Mouse (Mus musculus) heart, embryonic 15.5 days (tissue): ENCODE results near the gene Rbms3. TPM values are rescaled to one million over a fixed set of nuclear protein-coding genes. Genes with fewer than 3 reads are reported as not detected.

Experiments
- ATAC-seq: fragments of 200-750 bp; cut with Nextera tagmentation; replicated peaks from 2 replicates; pipeline ENCODE4 v1.8.0; 2017; ENCODE audit warnings: low read depth, moderate TSS enrichment; ENCODE audit not compliant: insufficient number of reproducible peaks, insufficient read depth, low FRiP score
- H3K27ac ChIP-seq: fragments of 300-500 bp; sonication (generic); 2 replicates; pipeline ENCODE4 v1.5.1; 2015; ENCODE audit warnings: mild to moderate bottlenecking, inconsistent platforms
- H3K27me3 ChIP-seq: fragments of 300-500 bp; sonication (generic); 2 replicates; pipeline ENCODE4 v1.6.1; 2015; ENCODE audit warnings: inconsistent platforms
- H3K36me3 ChIP-seq: fragments of 300-500 bp; sonication (generic); 2 replicates; pipeline ENCODE4 v1.6.1; 2015; ENCODE audit warnings: mild to moderate bottlenecking, inconsistent platforms
- H3K4me1 ChIP-seq: fragments of 300-500 bp; sonication (generic); replicated peaks from 2 replicates; pipeline ENCODE4 v1.6.1; 2015; ENCODE audit warnings: inconsistent platforms
- H3K4me2 ChIP-seq: fragments of 300-500 bp; sonication (generic); 2 replicates; pipeline ENCODE4 v1.6.1; 2015; ENCODE audit warnings: inconsistent platforms, mild to moderate bottlenecking, moderate library complexity
- H3K4me3 ChIP-seq: fragments of 300-500 bp; sonication (generic); 2 replicates; pipeline ENCODE4 v1.5.1; 2015; ENCODE audit warnings: mild to moderate bottlenecking, inconsistent platforms
- H3K9ac ChIP-seq: fragments of 300-500 bp; sonication (generic); 2 replicates; pipeline ENCODE4 v1.6.1; 2015; ENCODE audit warnings: mild to moderate bottlenecking, inconsistent platforms
- H3K9me3 ChIP-seq: fragments of 300-500 bp; sonication (generic); replicated peaks from 2 replicates; pipeline ENCODE4 v1.6.1; 2016; ENCODE audit warnings: inconsistent platforms
- WGBS: fragments of 180-500 bp; shearing (Covaris S2); methylation state at CpG from one replicate; pipeline ENCODE4 v1.1.7; 2015; ENCODE audit warnings: mixed read lengths; 5-methylcytosine and 5-hydroxymethylcytosine counted together
- polyA plus RNA-seq: library from polyadenylated mRNA; unstranded; fragments of >200 nt; fragmentation: Nextera tagmentation; extraction: Ambion mirVana; gene quantifications from 2 replicates; pipeline ENCODE4 v1.2.1, GENCODE M21; 2015

Rbms3 gene
- polyA plus RNA-seq, 1 experiment from 2014 or later = 36.5 TPM

DNA sequence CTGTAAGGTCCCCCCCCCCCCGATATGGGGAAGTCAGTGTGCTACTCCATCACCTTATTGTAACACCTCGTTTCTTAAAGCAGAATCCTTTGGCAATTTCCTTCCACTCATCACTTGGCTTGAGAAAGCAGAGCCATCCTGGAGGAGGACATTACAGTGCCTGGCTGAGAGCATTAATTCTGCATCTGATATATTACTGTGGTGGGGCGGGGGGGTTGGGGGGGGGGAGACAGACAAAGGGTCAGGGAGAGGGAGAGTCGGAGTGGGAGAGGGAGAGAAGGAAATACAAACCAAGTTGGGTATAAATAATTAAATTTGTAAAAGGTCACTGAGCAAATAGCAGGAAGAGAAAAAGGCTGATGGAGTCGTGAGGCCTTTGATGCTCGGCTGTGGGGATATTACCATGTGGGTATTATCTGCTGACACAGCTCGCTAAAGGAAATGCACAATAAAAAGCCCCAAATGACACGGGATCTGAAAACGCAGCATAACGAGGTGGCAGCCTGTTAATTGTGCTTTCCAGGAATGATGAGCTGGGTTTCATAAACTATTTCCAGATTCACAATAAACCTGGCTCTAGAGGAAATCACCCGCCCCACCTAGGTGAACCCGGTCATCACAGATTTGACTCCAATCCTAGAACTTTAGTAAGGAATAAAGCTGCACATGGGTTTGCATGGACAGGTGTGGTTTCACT lies 860.2 kb downstream of the Rbms3 start:
- Histone ChIP-seq H3K9me3 (no peaks in the 10 kb centered on the region), H3K27me3 (no peaks in the 10 kb centered on the region), H3K9ac (no peak overlapping the region), H3K36me3 (no peaks in the 10 kb centered on the region), H3K4me1 (0 out of 2 replicates have a peak, but pooled peaks cover 5% of the 10 kb centered on the region), H3K4me3 (no peak overlapping the region), H3K27ac (no peak overlapping the region), H3K4me2 (no peak overlapping the region)
- 64% methylated on average over 12 of the region's 12 CpGs for WGBS
- ATAC-seq = no peak

GRCm38 (mm10) chr9:116762395-116763025 lies 867.2 kb downstream of the Rbms3 start:
- H3K9ac ChIP-seq = no peak overlapping the region
- 0 out of 2 replicates have a peak, but pooled peaks cover 4% of the 10 kb centered on the region for H3K4me1 ChIP-seq
- no peaks in the 10 kb centered on the region for H3K27me3 ChIP-seq
- H3K36me3 ChIP-seq = no peaks in the 10 kb centered on the region
- H3K4me2 ChIP-seq = no peak overlapping the region
- H3K9me3 ChIP-seq = no peaks in the 10 kb centered on the region
- 55% methylated on average over 10 of the region's 10 CpGs for WGBS
- no peak; the same call in 1 of the 2 replicates for ATAC-seq
- H3K4me3 ChIP-seq = no peak overlapping the region
- H3K27ac ChIP-seq = no peak overlapping the region

- no peaks in the 10 kb centered on the region for H3K36me3 ChIP-seq
- H3K4me2 ChIP-seq = no peak overlapping the region
- ATAC-seq = no peak
- H3K4me1 ChIP-seq = 0 out of 2 replicates have a peak, but pooled peaks cover 3% of the 10 kb centered on the region
- WGBS = 53% methylated on average over 11 of the region's 11 CpGs
- no peak overlapping the region for H3K9ac ChIP-seq
- no peaks in the 10 kb centered on the region for H3K27me3 ChIP-seq
- H3K9me3 ChIP-seq = no peaks in the 10 kb centered on the region
- H3K27ac ChIP-seq = no peak overlapping the region
- no peak overlapping the region for H3K4me3 ChIP-seq
Measured at GRCm38 (mm10) chr9:116748857-116749584, 880.7 kb downstream of the Rbms3 start.

- Histone ChIP-seq H3K36me3 (no peaks in the 10 kb centered on the region), H3K4me3 (no peak overlapping the region), H3K9me3 (no peaks in the 10 kb centered on the region), H3K27ac (no peak overlapping the region), H3K4me1 (0 out of 2 replicates have a peak, but pooled peaks cover 3% of the 10 kb centered on the region), H3K27me3 (no peaks in the 10 kb centered on the region), H3K4me2 (no peak overlapping the region), H3K9ac (no peak overlapping the region)
- ATAC-seq = no peak
- WGBS = 70% methylated on average over 4 of the region's 4 CpGs
Measured at GRCm38 (mm10) chr9:116748346-116748745, 881.4 kb downstream of the Rbms3 start.

DNA sequence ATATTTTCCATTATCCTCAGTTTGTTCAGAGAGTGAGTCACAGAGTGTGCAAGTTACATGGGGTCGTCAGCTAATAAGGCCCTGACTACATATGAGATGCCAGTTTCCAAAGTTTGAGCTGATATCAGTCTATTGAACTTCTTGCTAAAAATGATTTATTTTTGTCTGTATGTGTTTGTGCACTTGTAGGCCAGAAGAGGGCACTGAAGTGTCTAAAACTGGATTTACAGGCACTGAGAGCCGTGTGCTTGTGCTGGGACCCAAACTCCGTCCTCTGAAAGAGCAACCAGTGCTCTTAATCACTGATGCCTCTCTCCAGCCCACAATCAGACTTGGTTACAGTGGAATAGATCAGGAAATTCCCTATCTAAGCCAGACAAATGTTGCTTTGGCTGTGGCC lies 882.8 kb downstream of the Rbms3 start:
- Histone ChIP-seq H3K27me3 (no peaks in the 10 kb centered on the region), H3K27ac (no peak overlapping the region), H3K9ac (no peak overlapping the region), H3K4me3 (no peak overlapping the region), H3K4me1 (0 out of 2 replicates have a peak, but pooled peaks cover 3% of the 10 kb centered on the region), H3K9me3 (no peaks in the 10 kb centered on the region), H3K36me3 (no peaks in the 10 kb centered on the region), H3K4me2 (no peak overlapping the region)
- ATAC-seq = no peak
- 87% methylated on average over 3 of the region's 3 CpGs for WGBS

DNA sequence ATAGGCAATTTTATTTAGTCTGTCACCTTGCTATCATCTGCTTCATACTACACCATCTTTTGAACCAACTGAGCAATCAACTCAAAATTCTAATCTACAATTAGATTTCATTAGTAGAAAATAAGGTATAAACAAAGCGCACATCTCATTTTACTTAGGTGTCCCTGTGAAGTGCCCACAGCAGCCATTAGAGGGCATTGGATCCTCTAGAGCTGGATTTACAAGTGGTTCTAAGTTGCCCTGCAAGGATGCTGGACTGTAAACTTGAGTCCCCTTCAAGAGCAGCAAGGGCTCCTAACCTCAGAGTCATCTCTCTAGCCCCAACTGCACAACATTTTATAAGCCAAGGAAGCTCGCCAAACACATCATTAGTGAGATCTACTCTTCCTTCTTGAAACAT lies 891.9 kb downstream of the Rbms3 start:
- Histone ChIP-seq H3K9ac (no peak overlapping the region), H3K36me3 (no peaks in the 10 kb centered on the region), H3K4me3 (no peak overlapping the region), H3K27me3 (no peaks in the 10 kb centered on the region), H3K9me3 (no peaks in the 10 kb centered on the region), H3K27ac (no peak overlapping the region), H3K4me1 (no peaks in the 10 kb centered on the region), H3K4me2 (no peak overlapping the region)
- no peak for ATAC-seq
- WGBS = 89% methylated on average over 2 of the region's 2 CpGs

- no peak overlapping the region for H3K4me3 ChIP-seq
- 69% methylated on average over 6 of the region's 6 CpGs for WGBS
- H3K36me3 ChIP-seq = no peaks in the 10 kb centered on the region
- H3K9ac ChIP-seq = no peak overlapping the region
- H3K27ac ChIP-seq = no peak overlapping the region
- no peaks in the 10 kb centered on the region for H3K27me3 ChIP-seq
- ATAC-seq = no peak
- H3K4me2 ChIP-seq = no peak overlapping the region
- no peaks in the 10 kb centered on the region for H3K4me1 ChIP-seq
- H3K9me3 ChIP-seq = no peaks in the 10 kb centered on the region
Measured at GRCm38 (mm10) chr9:116729172-116729571, 900.5 kb downstream of the Rbms3 start.

- ATAC-seq = no peak
- H3K4me2 ChIP-seq = no peak overlapping the region
- no peaks in the 10 kb centered on the region for H3K27me3 ChIP-seq
- no peak overlapping the region for H3K27ac ChIP-seq
- no peaks in the 10 kb centered on the region for H3K9me3 ChIP-seq
- H3K4me1 ChIP-seq = no peaks in the 10 kb centered on the region
- H3K9ac ChIP-seq = no peak overlapping the region
- H3K4me3 ChIP-seq = no peak overlapping the region
- WGBS = 74% methylated on average over 7 of the region's 7 CpGs
- no peaks in the 10 kb centered on the region for H3K36me3 ChIP-seq
Measured at GRCm38 (mm10) chr9:116728655-116729054, 901.1 kb downstream of the Rbms3 start.

GRCm38 (mm10) chr9:116728093-116728492 lies 901.6 kb downstream of the Rbms3 start:
- H3K4me1 ChIP-seq = no peaks in the 10 kb centered on the region
- no peak for ATAC-seq
- no peaks in the 10 kb centered on the region for H3K36me3 ChIP-seq
- H3K27ac ChIP-seq = no peak overlapping the region
- no peak overlapping the region for H3K4me2 ChIP-seq
- 75% methylated on average over 3 of the region's 3 CpGs for WGBS
- no peaks in the 10 kb centered on the region for H3K9me3 ChIP-seq
- H3K27me3 ChIP-seq = no peaks in the 10 kb centered on the region
- H3K9ac ChIP-seq = no peak overlapping the region
- no peak overlapping the region for H3K4me3 ChIP-seq

- Histone ChIP-seq H3K27ac (no peak overlapping the region), H3K4me1 (no peaks in the 10 kb centered on the region), H3K27me3 (no peaks in the 10 kb centered on the region), H3K36me3 (no peaks in the 10 kb centered on the region), H3K9ac (no peak overlapping the region), H3K4me3 (no peak overlapping the region), H3K9me3 (no peaks in the 10 kb centered on the region), H3K4me2 (no peak overlapping the region)
- ATAC-seq = no peak
- 60% methylated on average over 5 of the region's 5 CpGs for WGBS
Measured at GRCm38 (mm10) chr9:116724581-116724980, 905.1 kb downstream of the Rbms3 start.

GRCm38 (mm10) chr9:116703119-116703518 lies 926.6 kb downstream of the Rbms3 start:
- ATAC-seq = no peak
- Histone ChIP-seq H3K4me2 (no peak overlapping the region), H3K4me3 (no peak overlapping the region), H3K9ac (no peak overlapping the region), H3K36me3 (no peaks in the 10 kb centered on the region), H3K27ac (no peak overlapping the region), H3K4me1 (peaks cover 17% of the 10 kb centered on the region), H3K27me3 (no peaks in the 10 kb centered on the region), H3K9me3 (no peaks in the 10 kb centered on the region)
- 86% methylated on average over 1 of the region's 1 CpGs for WGBS
